Mouse (Mus musculus) splenic B cell, adult 2 months (primary cell): ENCODE data around the gene Gipc2.

Experiments
- DNase-seq: peaks from one replicate; pipeline ENCODE4 v3.0.0-alpha.2; 2011; ENCODE audit warnings: low read depth, low spot score
- H3K27me3 ChIP-seq: 2 replicates; pipeline ENCODE4 v1.6.1; 2012; ENCODE audit warnings: mild to moderate bottlenecking, low read length, moderate library complexity, mixed read lengths; ENCODE audit not compliant: control insufficient read depth, poor library complexity, insufficient read depth, severe bottlenecking
- H3K36me3 ChIP-seq: 2 replicates; pipeline ENCODE4 v1.6.1; 2012; ENCODE audit warnings: mild to moderate bottlenecking, low read length, moderate library complexity, mixed read lengths; ENCODE audit not compliant: control insufficient read depth, poor library complexity, insufficient read depth, severe bottlenecking

Gipc2 gene

GRCm38 (mm10) chr3:152107149-152108002 is 58.7 kb downstream of the Gipc2 start:
- peak; percentile 14 for DNase-seq
- no peaks in the 10 kb centered on the region for H3K27me3 ChIP-seq
- H3K36me3 ChIP-seq: no peaks in the 10 kb centered on the region

DNA sequence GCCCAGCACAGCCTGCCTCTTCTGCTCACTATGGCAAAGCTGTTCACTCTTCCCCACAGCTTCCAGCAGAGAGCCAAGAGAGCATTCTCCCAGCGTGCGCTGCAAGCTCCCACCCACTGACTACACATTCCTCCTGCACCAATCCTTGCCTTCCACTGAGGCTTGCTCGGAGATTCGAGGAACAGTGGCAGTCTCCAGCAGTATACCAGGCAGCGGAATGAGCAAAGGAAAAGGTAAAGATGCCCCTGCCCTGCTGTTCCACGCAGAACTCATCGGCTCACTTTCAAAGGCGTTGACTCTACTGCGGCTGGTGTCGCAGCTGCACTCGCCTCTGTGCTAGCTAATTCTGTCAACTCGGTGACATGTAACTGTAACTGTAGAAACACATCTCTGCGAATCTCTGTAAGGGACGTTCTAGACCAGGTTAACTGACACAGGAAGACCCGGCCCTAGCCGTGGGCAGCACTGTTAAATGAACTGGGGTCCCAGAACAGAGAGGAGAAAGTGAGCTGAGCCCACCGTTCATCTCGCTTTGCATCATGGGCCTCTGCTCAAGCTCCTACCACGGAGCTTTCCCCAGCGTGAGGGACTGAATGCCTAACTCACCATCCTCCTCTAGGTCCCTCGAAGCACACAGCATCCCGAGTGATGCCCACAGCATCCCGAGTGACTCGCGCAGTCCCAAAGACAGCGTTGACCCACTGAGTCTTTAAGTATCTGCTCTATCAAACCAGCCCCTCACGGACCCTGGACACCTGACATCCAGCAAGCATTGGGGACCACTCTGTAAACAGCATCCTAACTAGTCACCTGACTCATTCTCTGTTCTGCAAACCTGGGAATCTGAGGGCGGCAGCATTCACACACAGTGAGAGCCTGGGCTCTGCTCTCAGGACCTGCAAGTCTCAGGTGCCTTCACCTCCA is 59.5 kb downstream of the Gipc2 start:
- DNase-seq: no peak
- H3K27me3 ChIP-seq: no peaks in the 10 kb centered on the region
- H3K36me3 ChIP-seq: no peaks in the 10 kb centered on the region

DNA sequence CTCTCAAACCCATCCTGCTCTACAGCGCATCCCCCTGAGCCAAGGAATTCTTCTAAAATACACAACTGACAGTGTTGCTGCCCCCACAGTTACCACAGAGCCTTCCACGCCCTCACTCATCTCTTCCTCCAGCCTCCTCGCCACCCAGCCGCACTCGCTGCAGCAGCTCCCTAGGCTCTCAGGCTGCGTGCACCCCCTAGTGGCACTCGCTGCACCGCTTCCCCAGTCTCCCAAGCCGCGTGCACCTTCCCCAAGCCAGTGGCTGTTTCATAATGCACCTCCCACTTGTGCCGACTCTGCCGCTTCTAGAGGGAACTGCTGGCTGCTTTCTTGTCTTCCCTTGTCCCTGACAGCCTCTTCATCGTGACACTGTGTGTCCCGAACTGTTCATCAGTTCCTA is 60.7 kb downstream of the Gipc2 start:
- no peaks in the 10 kb centered on the region for H3K36me3 ChIP-seq
- peak; percentile 31 for DNase-seq

DNA sequence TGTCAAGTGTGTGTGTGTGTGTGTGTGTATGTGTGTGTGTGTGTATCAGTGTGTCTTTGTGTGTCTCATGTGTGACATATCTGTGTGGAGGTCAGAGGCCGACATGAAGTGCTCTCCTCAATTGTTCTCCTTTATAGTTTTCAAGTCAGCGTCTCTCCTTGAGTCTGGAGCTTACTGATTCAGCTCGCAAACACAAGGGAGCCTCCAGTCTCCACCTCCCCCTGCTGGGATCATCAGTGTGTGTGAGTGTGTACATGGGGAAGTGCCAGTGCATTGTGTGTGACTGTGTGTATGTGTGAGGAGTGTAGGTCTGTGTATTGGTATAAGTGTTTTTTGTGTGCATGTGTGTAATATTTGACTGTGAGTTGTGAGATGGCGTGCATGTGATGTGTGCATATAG is 62.6 kb downstream of the Gipc2 start:
- H3K27me3 ChIP-seq: no peaks in the 10 kb centered on the region
- no peaks in the 10 kb centered on the region for H3K36me3 ChIP-seq
- no peak for DNase-seq

More for the DNA sequence above, 60.7 kb downstream of the Gipc2 start:
- no peaks in the 10 kb centered on the region for H3K27me3 ChIP-seq

DNA sequence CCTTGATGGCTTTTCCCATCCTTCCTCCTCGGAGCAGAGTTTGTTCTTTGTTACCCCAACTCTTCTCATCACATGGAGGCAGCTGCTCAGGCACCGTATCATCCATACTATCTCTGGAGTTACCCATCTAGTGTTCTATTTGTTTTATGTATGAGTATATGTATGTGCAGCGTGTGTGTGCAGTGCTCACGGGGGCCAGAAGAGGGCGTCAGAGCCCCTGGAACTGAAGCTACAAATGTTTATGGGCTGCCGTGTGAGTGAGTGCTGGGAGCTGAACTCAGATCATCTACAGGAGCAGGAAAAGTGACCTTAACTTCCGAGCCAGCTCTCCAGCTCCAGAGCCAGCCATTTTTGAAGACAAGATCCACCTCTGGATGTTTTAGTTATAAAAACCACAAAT is 64.6 kb downstream of the Gipc2 start:
- Histone ChIP-seq H3K36me3 (no peaks in the 10 kb centered on the region), H3K27me3 (no peaks in the 10 kb centered on the region)
- no peak for DNase-seq

GRCm38 (mm10) chr3:152100119-152100818 is 65.8 kb downstream of the Gipc2 start:
- DNase-seq: no peak

DNA sequence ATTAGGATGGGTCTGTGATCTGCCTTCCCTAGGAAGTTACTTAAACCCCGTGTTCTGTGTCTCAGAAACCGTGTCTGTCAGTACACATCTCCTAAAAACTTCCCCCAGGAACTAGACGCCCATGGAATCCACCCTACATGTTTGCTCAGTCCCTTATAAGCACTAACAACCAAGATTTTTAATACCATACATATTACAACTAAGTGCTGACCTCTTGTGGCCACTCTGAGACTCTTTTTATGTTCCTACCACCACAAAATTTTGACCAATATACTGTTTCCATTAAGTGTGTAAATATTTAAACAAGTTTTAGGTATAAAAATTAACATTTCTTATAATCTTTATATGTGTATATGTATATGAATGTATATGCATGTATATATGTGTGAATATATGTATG is 71.0 kb downstream of the Gipc2 start:
- Histone ChIP-seq H3K27me3 (no peaks in the 10 kb centered on the region), H3K36me3 (no peaks in the 10 kb centered on the region)
- DNase-seq: no peak

More at GRCm38 (mm10) chr3:152100119-152100818, 65.8 kb downstream of the Gipc2 start:
- no peaks in the 10 kb centered on the region for H3K27me3 ChIP-seq
- H3K36me3 ChIP-seq: no peaks in the 10 kb centered on the region

- no peaks in the 10 kb centered on the region for H3K36me3 ChIP-seq
- peak; percentile 24 for DNase-seq
- no peaks in the 10 kb centered on the region for H3K27me3 ChIP-seq
Observed at GRCm38 (mm10) chr3:152092385-152093057, 73.5 kb downstream of the Gipc2 start.

GRCm38 (mm10) chr3:152089178-152089577 is 76.9 kb downstream of the Gipc2 start:
- Histone ChIP-seq H3K36me3 (no peaks in the 10 kb centered on the region), H3K27me3 (no peaks in the 10 kb centered on the region)
- peak; percentile 31 for DNase-seq

DNA sequence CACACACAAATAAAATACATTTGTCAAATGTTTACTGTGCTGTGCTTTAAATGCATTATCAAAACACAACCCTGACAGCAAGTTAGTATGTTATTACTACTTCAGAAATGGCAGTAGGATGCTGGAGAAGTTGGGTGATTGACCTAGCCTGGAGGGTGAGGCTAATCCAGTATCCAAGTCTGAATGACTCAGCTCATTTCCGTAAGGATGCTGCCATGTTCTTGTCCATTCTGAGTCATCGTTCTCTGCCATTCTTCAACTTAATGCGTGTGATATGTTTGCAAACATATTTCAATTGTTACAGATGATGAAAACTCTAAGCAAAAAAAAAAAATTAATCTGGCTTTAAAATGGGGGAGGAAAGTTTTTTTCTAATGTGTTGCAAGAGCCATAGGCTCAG is 84.6 kb downstream of the Gipc2 start:
- H3K36me3 ChIP-seq: no peaks in the 10 kb centered on the region
- H3K27me3 ChIP-seq: no peaks in the 10 kb centered on the region
- DNase-seq: no peak

GRCm38 (mm10) chr3:152076088-152076487 is 89.9 kb downstream of the Gipc2 start:
- DNase-seq: no peak
- H3K36me3 ChIP-seq: no peaks in the 10 kb centered on the region
- H3K27me3 ChIP-seq: no peaks in the 10 kb centered on the region

DNA sequence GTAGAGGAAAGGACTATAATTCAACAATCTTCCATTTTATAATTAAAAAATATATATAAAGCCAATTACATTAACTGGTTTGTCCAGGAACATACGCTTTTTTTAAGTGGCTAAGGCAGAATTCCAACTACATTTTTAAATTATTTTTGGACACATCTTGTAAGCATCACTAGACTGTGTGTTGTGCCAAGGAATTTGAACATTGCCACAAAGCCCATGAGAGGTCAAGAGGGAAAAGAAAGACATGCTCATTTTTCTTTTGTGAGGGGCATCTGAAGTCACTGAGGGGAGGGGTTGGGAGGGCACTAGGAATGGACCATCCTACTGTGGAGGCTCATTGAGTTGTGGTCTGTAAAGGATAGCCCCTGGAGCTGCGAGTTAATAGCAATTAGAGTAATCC is 97.0 kb downstream of the Gipc2 start:
- Histone ChIP-seq H3K36me3 (no peaks in the 10 kb centered on the region), H3K27me3 (no peaks in the 10 kb centered on the region)
- DNase-seq: no peak

GRCm38 (mm10) chr3:152068311-152068710 is 97.7 kb downstream of the Gipc2 start:
- no peaks in the 10 kb centered on the region for H3K36me3 ChIP-seq
- DNase-seq: no peak
- no peaks in the 10 kb centered on the region for H3K27me3 ChIP-seq

DNA sequence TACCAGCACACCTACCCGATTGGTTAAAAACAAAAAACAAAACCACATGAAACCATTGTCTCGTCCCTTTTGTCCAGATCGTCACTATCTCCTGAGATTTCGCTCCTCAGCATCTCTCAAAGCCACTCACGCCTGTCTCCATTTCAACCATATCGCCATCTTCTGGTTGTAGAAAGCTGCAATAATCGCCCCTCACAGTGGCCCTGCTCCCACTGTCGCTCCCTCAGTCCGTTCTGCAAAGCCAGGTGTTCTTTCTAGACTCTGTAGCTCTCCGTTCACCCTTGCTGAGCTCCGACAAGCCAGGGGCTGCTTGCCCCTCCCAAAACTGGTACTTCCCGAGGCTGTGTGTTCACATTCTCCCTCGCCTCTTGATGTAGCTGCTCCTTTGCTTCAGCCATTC is 99.3 kb downstream of the Gipc2 start:
- no peak for DNase-seq
- H3K27me3 ChIP-seq: no peaks in the 10 kb centered on the region
- no peaks in the 10 kb centered on the region for H3K36me3 ChIP-seq
